Mouse (Mus musculus) stomach, embryonic 16.5 days (tissue): ENCODE data around the gene Golgb1. TPM values are rescaled to one million over a fixed set of nuclear protein-coding genes. Genes with fewer than 3 reads are reported as not detected.

ENCODE experiments used
- polyA plus RNA-seq: library from polyadenylated mRNA; unstranded; fragments of >200 nt; fragmentation: Nextera tagmentation; extraction: Ambion mirVana; gene quantifications from 2 replicates; pipeline ENCODE4 v1.2.1, GENCODE M21; 2015

The Golgb1 gene
- polyA plus RNA-seq, 1 experiment from 2014 or later: 97.0 TPM

Other genes with a start within 250 kb of the Golgb1 start
- gene Cd86, start 209.1 kb upstream of the Golgb1 start, polyA plus RNA-seq: 3.3 and 4.3 TPM in 2 replicates
- gene Ildr1, start 181.2 kb upstream of the Golgb1 start, polyA plus RNA-seq: 8.3 and 12.1 TPM in 2 replicates
- gene Slc15a2, start 90.2 kb upstream of the Golgb1 start, polyA plus RNA-seq: 4.0 and 4.7 TPM in 2 replicates
- 24.6 and 24.8 TPM in 2 replicates for gene Iqcb1, start 46.8 kb upstream of the Golgb1 start, polyA plus RNA-seq
- gene Eaf2, start 137 bp upstream of the Golgb1 start, polyA plus RNA-seq: 4.7 and 6.2 TPM in 2 replicates
- 9.0 and 10.9 TPM in 2 replicates for gene Hcls1, start 59.8 kb downstream of the Golgb1 start, polyA plus RNA-seq
- 0.13 TPM in 1 of 2 replicates, not detected in the other for gene Fbxo40, start 115.3 kb downstream of the Golgb1 start, polyA plus RNA-seq
- gene Polq, start 136.6 kb downstream of the Golgb1 start, polyA plus RNA-seq: 5.4 and 6.7 TPM in 2 replicates